In genomic region chr11:120795756-120796613, GRCm38 (mm10) we compare ENCODE assay signal across 8 mouse cellular contexts. TPM values are rescaled to one million over a fixed set of nuclear protein-coding genes. Genes with fewer than 3 reads are reported as not detected.
DNase-seq lines count a peak whose midpoint lies in the region; ATAC-seq and TF ChIP-seq lines count a peak whose summit lies in the region.

Gene Dus1l (minus strand): TSS chr11:120796403.

- peak within 1 kb of the TSS; percentile 93 for H3K9ac ChIP-seq in heart, embryonic 15.5 days
- H3K9ac ChIP-seq in liver, embryonic 14.5 days (replicated peaks), result peak within 1 kb of the TSS; percentile 89
- H3K9ac ChIP-seq in neural tube, embryonic 11.5 days (ENCODE audit: low read length), result peak within 1 kb of the TSS; percentile 87
- H3K9ac ChIP-seq in stomach, postnatal 0 days (ENCODE audit: low read length), result peak within 1 kb of the TSS; percentile 97

- peak; percentile 90 for ATAC-seq in CD4-positive, CD25-positive, alpha-beta regulatory T cell, adult 4 months
- peak; percentile 87 for ATAC-seq in heart, embryonic 15.5 days (replicated peaks; ENCODE audit: insufficient number of reproducible peaks, insufficient read depth, low FRiP score, low read depth)
- ATAC-seq in liver, embryonic 14.5 days (ENCODE audit: insufficient read depth), result peak; percentile 92
- ATAC-seq in neural tube, embryonic 11.5 days (ENCODE audit: insufficient read depth, low FRiP score, low TSS enrichment), result peak; percentile 86
- ATAC-seq in stomach, postnatal 0 days (ENCODE audit: low FRiP score, low TSS enrichment), result peak; percentile 89

- no peak for TF ChIP-seq EP300 in liver, embryonic 14.5 days (IDR thresholded peaks at IDR 0.05; ENCODE audit: low read depth)
- no peak for TF ChIP-seq EP300 in stomach, postnatal 0 days (optimal IDR thresholded peaks at IDR 0.05)

- DNase-seq in c-Kit-negative CD71-positive TER-119-positive erythroid progenitor cells, embryonic 14.5 days (ENCODE audit: low read depth, low spot score), result peak; percentile 92
- DNase-seq in forebrain, embryonic 10.5 days (ENCODE audit: extremely low spot score, low spot score), result peak; percentile 98
- peak; percentile 96 to 97 for DNase-seq in kidney, postnatal 25 days
- peak; percentile 89 to 93 (median 92) for DNase-seq in liver, embryonic 14.5 days (ENCODE audit: low read depth in 3 of 3, low spot score in 3 of 3)
- peak; percentile 98 for DNase-seq in neural tube, embryonic 11.5 days (ENCODE audit: low spot score)
- DNase-seq in stomach, postnatal 0 days (ENCODE audit: low spot score), result peak; percentile 96

- WGBS in forebrain, embryonic 10.5 days, result 2% methylated on average over 59 of the region's 59 CpGs
- WGBS in heart, embryonic 15.5 days, result 2% methylated on average over 59 of the region's 59 CpGs
- WGBS in liver, embryonic 14.5 days (ENCODE audit: insufficient replicate concordance), result 1% methylated on average over 59 of the region's 59 CpGs
- WGBS in neural tube, embryonic 11.5 days, result 3% methylated on average over 59 of the region's 59 CpGs
- 2% methylated on average over 59 of the region's 59 CpGs for WGBS in stomach, postnatal 0 days

- peaks cover 40% of the 10 kb centered on the region for H3K36me3 ChIP-seq in forebrain, embryonic 10.5 days (replicated peaks)
- H3K36me3 ChIP-seq in heart, embryonic 15.5 days, result peaks cover 30% of the 10 kb centered on the region
- peaks cover 12% of the 10 kb centered on the region for H3K36me3 ChIP-seq in liver, embryonic 14.5 days (replicated peaks; ENCODE audit: control insufficient read depth, insufficient read depth, low read depth)
- H3K36me3 ChIP-seq in neural tube, embryonic 11.5 days (ENCODE audit: control insufficient read depth, insufficient read depth, low read length), result peaks cover 20% of the 10 kb centered on the region
- peaks cover 7% of the 10 kb centered on the region for H3K36me3 ChIP-seq in stomach, postnatal 0 days (ENCODE audit: control insufficient read depth, insufficient read depth, low read length)

- peak within 1 kb of the TSS; percentile 70 for H3K4me3 ChIP-seq in forebrain, embryonic 10.5 days
- H3K4me3 ChIP-seq in heart, embryonic 15.5 days, result peak within 1 kb of the TSS; percentile 88
- H3K4me3 ChIP-seq in liver, embryonic 14.5 days (ENCODE audit: insufficient read depth in 1 of 2, low read depth in 2 of 2, low read length in 2 of 2), result peak within 1 kb of the TSS; percentile 80 to 85
- H3K4me3 ChIP-seq in neural tube, embryonic 11.5 days (ENCODE audit: low read depth, low read length), result peak within 1 kb of the TSS; percentile 99
- peak within 1 kb of the TSS; percentile 95 for H3K4me3 ChIP-seq in stomach, postnatal 0 days (ENCODE audit: low read depth, low read length)

- H3K27me3 ChIP-seq in forebrain, embryonic 10.5 days (ENCODE audit: poor library complexity, severe bottlenecking), result no peaks in the 10 kb centered on the region
- H3K27me3 ChIP-seq in heart, embryonic 15.5 days, result no peaks in the 10 kb centered on the region
- no peaks in the 10 kb centered on the region for H3K27me3 ChIP-seq in liver, embryonic 14.5 days (ENCODE audit: control insufficient read depth, insufficient read depth, low read length)
- H3K27me3 ChIP-seq in neural tube, embryonic 11.5 days (ENCODE audit: control insufficient read depth, insufficient read depth, low read length), result no peaks in the 10 kb centered on the region
- H3K27me3 ChIP-seq in stomach, postnatal 0 days (ENCODE audit: control insufficient read depth, insufficient read depth, low read length), result no peaks in the 10 kb centered on the region

- peak within 1 kb of the TSS; percentile 93 for H3K4me2 ChIP-seq in heart, embryonic 15.5 days
- peak within 1 kb of the TSS; percentile 85 for H3K4me2 ChIP-seq in liver, embryonic 14.5 days (ENCODE audit: low read depth)
- H3K4me2 ChIP-seq in neural tube, embryonic 11.5 days (ENCODE audit: low read depth), result peak within 1 kb of the TSS; percentile 97
- H3K4me2 ChIP-seq in stomach, postnatal 0 days (replicated peaks; ENCODE audit: low read depth), result peak within 1 kb of the TSS; percentile 97

- peaks cover 34% of the 10 kb centered on the region for H3K4me1 ChIP-seq in forebrain, embryonic 10.5 days
- peaks cover 28% of the 10 kb centered on the region for H3K4me1 ChIP-seq in heart, embryonic 15.5 days (replicated peaks)
- H3K4me1 ChIP-seq in liver, embryonic 14.5 days (replicated peaks; ENCODE audit: control insufficient read depth in 2 of 2, insufficient read depth in 2 of 2, low read length in 1 of 2), result peaks cover 0 to 10% of the 10 kb centered on the region in 2 experiments; a peak in 3 of 4 replicates
- H3K4me1 ChIP-seq in neural tube, embryonic 11.5 days (ENCODE audit: control insufficient read depth, insufficient read depth, low read length), result peaks cover 7% of the 10 kb centered on the region
- H3K4me1 ChIP-seq in stomach, postnatal 0 days (replicated peaks; ENCODE audit: control insufficient read depth, insufficient read depth), result peaks cover 4% of the 10 kb centered on the region; the same call in 1 of the 2 replicates

- TF ChIP-seq CTCF in liver, embryonic 14.5 days (IDR thresholded peaks at IDR 0.05; ENCODE audit: low read depth), result no peak
- TF ChIP-seq CTCF in stomach, postnatal 0 days (IDR thresholded peaks at IDR 0.05; ENCODE audit: low read depth), result no peak

- peak within 1 kb of the TSS; percentile 88 for H3K27ac ChIP-seq in forebrain, embryonic 10.5 days
- H3K27ac ChIP-seq in heart, embryonic 15.5 days, result peak within 1 kb of the TSS; percentile 88
- peak within 1 kb of the TSS; percentile 3 for H3K27ac ChIP-seq in liver, embryonic 14.5 days
- peak within 1 kb of the TSS; percentile 73; the same call in 1 of the 2 replicates for H3K27ac ChIP-seq in neural tube, embryonic 11.5 days (ENCODE audit: low read depth, low read length)
- peak within 1 kb of the TSS; percentile 71 for H3K27ac ChIP-seq in stomach, postnatal 0 days (replicated peaks)

- H3K9me3 ChIP-seq in forebrain, embryonic 10.5 days, result no peaks in the 10 kb centered on the region
- H3K9me3 ChIP-seq in heart, embryonic 15.5 days (replicated peaks), result no peaks in the 10 kb centered on the region
- H3K9me3 ChIP-seq in liver, embryonic 14.5 days (ENCODE audit: control insufficient read depth, low read length), result no peaks in the 10 kb centered on the region
- no peaks in the 10 kb centered on the region for H3K9me3 ChIP-seq in neural tube, embryonic 11.5 days (ENCODE audit: control insufficient read depth, low read length)
- H3K9me3 ChIP-seq in stomach, postnatal 0 days (ENCODE audit: control insufficient read depth, low read length), result no peaks in the 10 kb centered on the region

RNA-seq across cellular contexts. Expression of gene Dus1l, which starts in this region (rescaled TPM):
- polyA plus RNA-seq in CD4-positive, CD25-positive, alpha-beta regulatory T cell, adult 4 months (2017; shearing (Covaris generic)), result 10 to 100 TPM; 31.4 to 35.3 TPM
- polyA plus RNA-seq in forebrain, embryonic 10.5 days (2016; fragmentation: Nextera tagmentation; extraction: Ambion mirVana), result 110 and 111 TPM in 2 replicates
- polyA plus RNA-seq in heart, embryonic 15.5 days (2015; fragmentation: Nextera tagmentation; extraction: Ambion mirVana), result 36.9 and 50.0 TPM in 2 replicates
- 25.4 and 34.0 TPM in 2 replicates for polyA plus RNA-seq in liver, embryonic 14.5 days (2012; rRNA removed)
- 61.2 and 64.3 TPM in 2 replicates for polyA plus RNA-seq in liver, embryonic 14.5 days (2014; fragmentation: Nextera tagmentation; extraction: Ambion mirVana)
- 83.4 and 84.7 TPM in 2 replicates for polyA plus RNA-seq in neural tube, embryonic 11.5 days (2014; fragmentation: Nextera tagmentation; extraction: Ambion mirVana)
- polyA plus RNA-seq in stomach, postnatal 0 days (2015; fragmentation: Nextera tagmentation; extraction: Ambion mirVana), result 39.8 and 42.4 TPM in 2 replicates

Comparison
In these comparisons a context has a peak if more than half of its experiments do, and no peak if none do; other contexts are left out.
1. Peak in every context shown above with its lines: DNase-seq, ATAC-seq, H3K4me3 ChIP-seq and H3K27ac ChIP-seq.
2. H3K27ac ChIP-seq: peak in every context shown above with its lines; median percentile 88 in forebrain, embryonic 10.5 days; 88 in heart, embryonic 15.5 days; 73 in neural tube, embryonic 11.5 days; 71 in stomach, postnatal 0 days; 3 in liver, embryonic 14.5 days.